Mouse (Mus musculus): ENCODE measurements around the gene Adcy7. TPM values are rescaled to one million over a fixed set of nuclear protein-coding genes. Genes with fewer than 3 reads are reported as not detected.

Gene Adcy7
- polyA plus RNA-seq, 1 experiment from 2014 or later, result 2.5 TPM

- no peak for ATAC-seq (ENCODE audit: low FRiP score)
- no peaks in the 10 kb centered on the region for H3K4me1 ChIP-seq (replicated peaks; ENCODE audit: control insufficient read depth, insufficient read depth, low read length)
- 84% methylated on average over 5 of the region's 5 CpGs for WGBS
These were observed 85.2 kb downstream of the Adcy7 start for GRCm38 (mm10) chr8:88357226-88357933.

GRCm38 (mm10) chr8:88357946-88358345, 85.7 kb downstream of the Adcy7 start:
- Histone ChIP-seq H3K36me3 (ENCODE audit: control insufficient read depth, insufficient read depth, low read length) (peaks cover 9% of the 10 kb centered on the region), H3K27ac (ENCODE audit: low read depth, low read length) (no peak overlapping the region), H3K9me3 (ENCODE audit: control insufficient read depth, low read length) (no peaks in the 10 kb centered on the region), H3K4me1 (replicated peaks; ENCODE audit: control insufficient read depth, insufficient read depth, low read length) (no peaks in the 10 kb centered on the region), H3K9ac (ENCODE audit: low read depth, low read length) (no peak overlapping the region), H3K4me3 (ENCODE audit: low read depth, low read length) (no peak overlapping the region), H3K4me2 (replicated peaks; ENCODE audit: low read depth, low read length) (no peak overlapping the region), H3K27me3 (ENCODE audit: control insufficient read depth, insufficient read depth, low read length) (no peaks in the 10 kb centered on the region)
- ATAC-seq (ENCODE audit: low FRiP score), result no peak
- 85% methylated on average over 5 of the region's 5 CpGs for WGBS
- no peak for DNase-seq (ENCODE audit: low spot score)

More at GRCm38 (mm10) chr8:88357226-88357933, 85.2 kb downstream of the Adcy7 start:
- Histone ChIP-seq H3K4me3 (ENCODE audit: low read depth, low read length) (no peak overlapping the region), H3K9me3 (ENCODE audit: control insufficient read depth, low read length) (no peaks in the 10 kb centered on the region), H3K27ac (ENCODE audit: low read depth, low read length) (no peak overlapping the region), H3K4me2 (replicated peaks; ENCODE audit: low read depth, low read length) (no peak overlapping the region), H3K27me3 (ENCODE audit: control insufficient read depth, insufficient read depth, low read length) (no peaks in the 10 kb centered on the region), H3K36me3 (ENCODE audit: control insufficient read depth, insufficient read depth, low read length) (peaks cover 9% of the 10 kb centered on the region), H3K9ac (ENCODE audit: low read depth, low read length) (no peak overlapping the region)
- DNase-seq (ENCODE audit: low spot score), result no peak

- no peak overlapping the region for H3K27ac ChIP-seq (ENCODE audit: low read depth, low read length)
- H3K4me1 ChIP-seq (replicated peaks; ENCODE audit: control insufficient read depth, insufficient read depth, low read length), result no peaks in the 10 kb centered on the region
- DNase-seq (ENCODE audit: low spot score) (no peak), ATAC-seq (ENCODE audit: low FRiP score) (no peak)
- no peak overlapping the region for H3K9ac ChIP-seq (ENCODE audit: low read depth, low read length)
- 97% methylated on average over 2 of the region's 2 CpGs for WGBS
- H3K4me2 ChIP-seq (replicated peaks; ENCODE audit: low read depth, low read length), result no peak overlapping the region
- no peaks in the 10 kb centered on the region for H3K27me3 ChIP-seq (ENCODE audit: control insufficient read depth, insufficient read depth, low read length)
- no peaks in the 10 kb centered on the region for H3K9me3 ChIP-seq (ENCODE audit: control insufficient read depth, low read length)
- peaks cover 8% of the 10 kb centered on the region for H3K36me3 ChIP-seq (ENCODE audit: control insufficient read depth, insufficient read depth, low read length)
- H3K4me3 ChIP-seq (ENCODE audit: low read depth, low read length), result no peak overlapping the region
These were observed 87.8 kb downstream of the Adcy7 start for GRCm38 (mm10) chr8:88359959-88360358.

GRCm38 (mm10) chr8:88361044-88361707, 89.0 kb downstream of the Adcy7 start:
- Histone ChIP-seq H3K4me1 (replicated peaks; ENCODE audit: control insufficient read depth, insufficient read depth, low read length) (no peaks in the 10 kb centered on the region), H3K27ac (ENCODE audit: low read depth, low read length) (peak overlapping the region; percentile 70), H3K4me2 (replicated peaks; ENCODE audit: low read depth, low read length) (peak overlapping the region; percentile 74), H3K36me3 (ENCODE audit: control insufficient read depth, insufficient read depth, low read length) (peaks cover 5% of the 10 kb centered on the region; the same call in 1 of the 2 replicates), H3K9ac (ENCODE audit: low read depth, low read length) (peak overlapping the region; percentile 95), H3K27me3 (ENCODE audit: control insufficient read depth, insufficient read depth, low read length) (no peaks in the 10 kb centered on the region), H3K4me3 (ENCODE audit: low read depth, low read length) (peak overlapping the region; percentile 90), H3K9me3 (ENCODE audit: control insufficient read depth, low read length) (no peaks in the 10 kb centered on the region)
- WGBS, result 2% methylated on average over 31 of the region's 31 CpGs
- DNase-seq (ENCODE audit: low spot score), result peak; percentile 49
- ATAC-seq (ENCODE audit: low FRiP score), result no peak; the same call in 1 of the 2 replicates

GRCm38 (mm10) chr8:88361708-88362428, 89.7 kb downstream of the Adcy7 start, which contains the start of gene Brd7:
Gene Brd7 (minus strand): TSS chr8:88362194.
- H3K9me3 ChIP-seq (ENCODE audit: control insufficient read depth, low read length), result no peaks in the 10 kb centered on the region
- H3K4me1 ChIP-seq (replicated peaks; ENCODE audit: control insufficient read depth, insufficient read depth, low read length), result no peaks in the 10 kb centered on the region
- peak; percentile 95 for ATAC-seq (ENCODE audit: low FRiP score)
- peak within 1 kb of the TSS; percentile 70 for H3K27ac ChIP-seq (ENCODE audit: low read depth, low read length)
- H3K4me3 ChIP-seq (ENCODE audit: low read depth, low read length), result peak within 1 kb of the TSS; percentile 90
- H3K36me3 ChIP-seq (ENCODE audit: control insufficient read depth, insufficient read depth, low read length), result 0 out of 2 replicates have a peak, but pooled peaks cover 5% of the 10 kb centered on the region
- WGBS, result 0% methylated on average over 70 of the region's 91 CpGs
- peak within 1 kb of the TSS; percentile 74 for H3K4me2 ChIP-seq (replicated peaks; ENCODE audit: low read depth, low read length)
- peak; percentile 89 for DNase-seq (ENCODE audit: low spot score)
- H3K9ac ChIP-seq (ENCODE audit: low read depth, low read length), result peak within 1 kb of the TSS; percentile 95
- no peaks in the 10 kb centered on the region for H3K27me3 ChIP-seq (ENCODE audit: control insufficient read depth, insufficient read depth, low read length)

GRCm38 (mm10) chr8:88362446-88363150, 90.4 kb downstream of the Adcy7 start:
- WGBS, result 43% methylated on average over 11 of the region's 11 CpGs
- 0 out of 2 replicates have a peak, but pooled peaks cover 5% of the 10 kb centered on the region for H3K36me3 ChIP-seq (ENCODE audit: control insufficient read depth, insufficient read depth, low read length)
- no peaks in the 10 kb centered on the region for H3K4me1 ChIP-seq (replicated peaks; ENCODE audit: control insufficient read depth, insufficient read depth, low read length)
- peak overlapping the region; percentile 74; the same call in 1 of the 2 replicates for H3K4me2 ChIP-seq (replicated peaks; ENCODE audit: low read depth, low read length)
- ATAC-seq (ENCODE audit: low FRiP score) (no peak; the same call in 1 of the 2 replicates), DNase-seq (ENCODE audit: low spot score) (no peak)
- H3K27ac ChIP-seq (ENCODE audit: low read depth, low read length), result no peak overlapping the region
- H3K27me3 ChIP-seq (ENCODE audit: control insufficient read depth, insufficient read depth, low read length), result no peaks in the 10 kb centered on the region
- H3K9ac ChIP-seq (ENCODE audit: low read depth, low read length), result peak overlapping the region; percentile 95; the same call in 1 of the 2 replicates
- no peaks in the 10 kb centered on the region for H3K9me3 ChIP-seq (ENCODE audit: control insufficient read depth, low read length)
- H3K4me3 ChIP-seq (ENCODE audit: low read depth, low read length), result peak overlapping the region; percentile 90

- Histone ChIP-seq H3K9ac (ENCODE audit: low read depth, low read length) (no peak overlapping the region), H3K4me1 (replicated peaks; ENCODE audit: control insufficient read depth, insufficient read depth, low read length) (no peaks in the 10 kb centered on the region), H3K36me3 (ENCODE audit: control insufficient read depth, insufficient read depth, low read length) (no peaks in the 10 kb centered on the region), H3K27me3 (ENCODE audit: control insufficient read depth, insufficient read depth, low read length) (no peaks in the 10 kb centered on the region), H3K9me3 (ENCODE audit: control insufficient read depth, low read length) (no peaks in the 10 kb centered on the region), H3K27ac (ENCODE audit: low read depth, low read length) (no peak overlapping the region), H3K4me3 (ENCODE audit: low read depth, low read length) (no peak overlapping the region), H3K4me2 (replicated peaks; ENCODE audit: low read depth, low read length) (no peak overlapping the region)
- 18% methylated on average over 6 of the region's 6 CpGs for WGBS
- DNase-seq (ENCODE audit: low spot score) (peak; percentile 48), ATAC-seq (ENCODE audit: low FRiP score) (no peak)
These were observed 97.0 kb downstream of the Adcy7 start for GRCm38 (mm10) chr8:88369221-88369620.

- DNase-seq (ENCODE audit: low spot score) (no peak), ATAC-seq (ENCODE audit: low FRiP score) (no peak)
- Histone ChIP-seq H3K4me1 (replicated peaks; ENCODE audit: control insufficient read depth, insufficient read depth, low read length) (no peaks in the 10 kb centered on the region), H3K9me3 (ENCODE audit: control insufficient read depth, low read length) (no peaks in the 10 kb centered on the region), H3K4me2 (replicated peaks; ENCODE audit: low read depth, low read length) (no peak overlapping the region), H3K9ac (ENCODE audit: low read depth, low read length) (no peak overlapping the region), H3K4me3 (ENCODE audit: low read depth, low read length) (no peak overlapping the region), H3K36me3 (ENCODE audit: control insufficient read depth, insufficient read depth, low read length) (no peaks in the 10 kb centered on the region), H3K27me3 (ENCODE audit: control insufficient read depth, insufficient read depth, low read length) (no peaks in the 10 kb centered on the region), H3K27ac (ENCODE audit: low read depth, low read length) (no peak overlapping the region)
- 77% methylated on average over 3 of the region's 3 CpGs for WGBS
These were observed 97.6 kb downstream of the Adcy7 start for GRCm38 (mm10) chr8:88369805-88370204.

All from hindbrain, embryonic 11.5 days (tissue).